ENCODE assay signal across 25 mouse cellular contexts in genomic region chr16:10528382-10528781, GRCm38 (mm10). TPM values are rescaled to one million over a fixed set of nuclear protein-coding genes. Genes with fewer than 3 reads are reported as not detected.
DNase-seq lines count a peak whose midpoint lies in the region; ATAC-seq and TF ChIP-seq lines count a peak whose summit lies in the region.
"Had no signal": no experiment of that assay in that cellular context is flagged by ENCODE, and none has a peak within 500 bp of the region (broad histone marks: within the 10 kb centered on the region; RNA-seq: fewer than 3 reads in every experiment).

No protein-coding gene starts in this region.

- H3K9ac ChIP-seq in CH12.LX (ENCODE audit: insufficient read depth, low read depth): no peak overlapping the region
- H3K9ac ChIP-seq: embryonic facial prominence, embryonic 13.5 days; embryonic facial prominence, embryonic 15.5 days; forebrain, embryonic 12.5 days had no signal

- dilution Hi-C loops in CH12.LX (cut with MboI; ENCODE audit: extremely low pct_ligation_motif_present, extremely low pct_unique_long_range_greater_than_20kb, low sequenced_read_pairs): no loop called here

- H3K4me3 ChIP-seq in megakaryocyte, embryonic 14.5 days (replicated peaks): peak overlapping the region; percentile 8
- no peak overlapping the region for H3K4me3 ChIP-seq in CH12.LX (replicated peaks in 1 of 3; ENCODE audit: low read depth in 2 of 3, low read length in 2 of 3, poor library complexity in 1 of 3)
- H3K4me3 ChIP-seq: embryonic facial prominence, embryonic 13.5 days; embryonic facial prominence, embryonic 15.5 days; erythroblast, embryonic 14.5 days; forebrain, embryonic 10.5 days; forebrain, embryonic 12.5 days had no signal

- H3K36me3 ChIP-seq in megakaryocyte, embryonic 14.5 days (replicated peaks; ENCODE audit: low read length): peaks cover 64% of the 10 kb centered on the region
- H3K36me3 ChIP-seq in CH12.LX (replicated peaks in 1 of 2; ENCODE audit: control insufficient read depth in 1 of 2, insufficient read depth in 1 of 2, low read length in 1 of 2): peaks cover 60 to 99% of the 10 kb centered on the region in 2 experiments

- no peak overlapping the region for H3K4me2 ChIP-seq in CH12.LX (ENCODE audit: insufficient read depth, low read depth, poor library complexity, severe bottlenecking)
- H3K4me2 ChIP-seq: embryonic facial prominence, embryonic 13.5 days; embryonic facial prominence, embryonic 15.5 days; forebrain, embryonic 12.5 days had no signal

- ATAC-seq in megakaryocyte, adult 5-6 weeks (ENCODE audit: poor library complexity, severe bottlenecking): no peak
- ATAC-seq: CD4-positive, CD25-positive, alpha-beta regulatory T cell, adult 4 months; forebrain, embryonic 14.5 days; forebrain, embryonic 16.5 days had no signal

- peaks cover 98% of the 10 kb centered on the region for H3K4me1 ChIP-seq in megakaryocyte, embryonic 14.5 days
- 0 out of 4 replicates have a peak, but pooled peaks cover 0 to 4% of the 10 kb centered on the region in 2 experiments for H3K4me1 ChIP-seq in CH12.LX (ENCODE audit: control insufficient read depth in 1 of 2, insufficient read depth in 2 of 2)
- H3K4me1 ChIP-seq: embryonic facial prominence, embryonic 15.5 days; forebrain, embryonic 10.5 days; forebrain, embryonic 12.5 days had no signal

- no peak for TF ChIP-seq POLR2A in CH12.LX (IDR thresholded peaks at IDR 0.05; ENCODE audit: low read depth, low read length)

- DNase-seq in heart, adult 11 months: peak; percentile 79
- no peak for DNase-seq in heart, postnatal 25 days (ENCODE audit: low spot score)
- DNase-seq in CH12.LX (ENCODE audit: extremely low read depth): no peak
- DNase-seq: adrenal gland, adult 2 months; adrenal gland, postnatal 10 days; adrenal gland, postnatal 25 days; B cell, adult 2 months; cerebellum, adult 11 months; cerebellum, adult 18-20 months; cerebellum, adult 8-10 months; cerebellum, adult 9-11 months; cerebellum, postnatal 14 days; cerebellum, postnatal 36 days; embryo, embryonic 11 days had no signal

- H3K27ac ChIP-seq in CH12.LX (ENCODE audit: insufficient read depth, low read depth): no peak overlapping the region
- H3K27ac ChIP-seq: embryonic facial prominence, embryonic 13.5 days; embryonic facial prominence, embryonic 15.5 days; forebrain, embryonic 10.5 days; forebrain, embryonic 12.5 days had no signal

- in situ Hi-C loops in CH12.LX (cut with MboI; ENCODE audit: low pct_ligation_motif_present, low pct_unique_long_range_greater_than_20kb, low sequenced_read_pairs): loop anchor here (25.0 kb wide), 1 partner anchor 441 kb away; no protein-coding TSS in a partner anchor

- no peaks in the 10 kb centered on the region for H3K9me3 ChIP-seq in megakaryocyte, embryonic 14.5 days
- no peaks in the 10 kb centered on the region for H3K9me3 ChIP-seq in CH12.LX (replicated peaks; ENCODE audit: low read length)
- H3K9me3 ChIP-seq: embryonic facial prominence, embryonic 13.5 days; embryonic facial prominence, embryonic 15.5 days; forebrain, embryonic 10.5 days; forebrain, embryonic 12.5 days had no signal

- H3K27me3 ChIP-seq in megakaryocyte, embryonic 14.5 days (replicated peaks): no peaks in the 10 kb centered on the region
- no peaks in the 10 kb centered on the region for H3K27me3 ChIP-seq in CH12.LX (replicated peaks)
- H3K27me3 ChIP-seq: embryonic facial prominence, embryonic 13.5 days; embryonic facial prominence, embryonic 15.5 days; forebrain, embryonic 12.5 days had no signal

- TF ChIP-seq CTCF in CH12.LX (conservative IDR thresholded peaks at IDR 0.05 in 1 of 2, IDR thresholded peaks at IDR 0.05 in 1 of 2; ENCODE audit: low read depth in 2 of 2, low read length in 2 of 2): no peak

- intact Hi-C loops in heart, postnatal 25 days (cut with DNase I): no loop called here

- H3K79me2 ChIP-seq in CH12.LX (replicated peaks; ENCODE audit: control insufficient read depth, extremely low read depth, insufficient read depth, poor library complexity, severe bottlenecking): no peaks in the 10 kb centered on the region

- TF ChIP-seq EP300 in CH12.LX (IDR thresholded peaks at IDR 0.05; ENCODE audit: low read length): no peak

- TF ChIP-seq RAD21 in CH12.LX (IDR thresholded peaks at IDR 0.05; ENCODE audit: low read depth, low read length): no peak

TF ChIP-seq in CH12.LX, 34 proteins besides CTCF, POLR2A, EP300 and RAD21:
- TF ChIP-seq JUN (IDR thresholded peaks at IDR 0.05; ENCODE audit: insufficient read depth, low read depth, low read length) (no peak), POLR2AphosphoS2 (IDR thresholded peaks at IDR 0.05; ENCODE audit: low read depth, low read length) (peak; percentile 73; the same call in 1 of the 2 replicates), NRF1 (IDR thresholded peaks at IDR 0.05; ENCODE audit: low read depth, low read length) (no peak), ZNF384 (IDR thresholded peaks at IDR 0.05; ENCODE audit: low read depth, low read length) (no peak), ZMIZ1 (IDR thresholded peaks at IDR 0.05; ENCODE audit: low read depth, low read length) (no peak), SMC3 (IDR thresholded peaks at IDR 0.05; ENCODE audit: low read depth, low read length) (no peak)

RNA-seq across cellular contexts. Expression of gene Dexi, which starts 14.5 kb away (rescaled TPM):
- 10 to 100 TPM; 34.6 to 37.4 TPM for total RNA-seq in heart, postnatal 25 days (2021)
- 41.9 and 81.7 TPM in 2 replicates for polyA plus RNA-seq in megakaryocyte, embryonic 14.5 days (2012; ENCODE audit: insufficient read depth, low replicate concordance)
- total RNA-seq in megakaryocyte, adult 5-6 weeks (2015): 5.9 and 6.0 TPM in 2 replicates
- 4.3 and 7.0 TPM in 2 replicates for total RNA-seq in megakaryocyte, adult 5-6 weeks (2017)
- total RNA-seq in CH12.LX (2012; rRNA removed) (13.7 and 14.1 TPM in 2 replicates), CH12.LX (2014; rRNA removed) (10.0 and 11.3 TPM in 2 replicates)
- 18.6 and 19.6 TPM in 2 replicates for polyA plus RNA-seq in CH12.LX (2012; ENCODE audit: insufficient read length, low read depth)

RNA-seq across cellular contexts. Expression of gene Clec16a, which starts 16.8 kb away (rescaled TPM):
- total RNA-seq in heart, postnatal 25 days (2021): 10 to 100 TPM; 55.1 to 56.0 TPM
- 10.4 and 13.5 TPM in 2 replicates for polyA plus RNA-seq in megakaryocyte, embryonic 14.5 days (2012; ENCODE audit: insufficient read depth, low replicate concordance)
- 26.8 and 28.8 TPM in 2 replicates for total RNA-seq in megakaryocyte, adult 5-6 weeks (2015)
- total RNA-seq in megakaryocyte, adult 5-6 weeks (2017): 19.4 and 20.7 TPM in 2 replicates
- total RNA-seq in CH12.LX (2012; rRNA removed): 24.2 and 26.2 TPM in 2 replicates
- 19.3 and 20.0 TPM in 2 replicates for total RNA-seq in CH12.LX (2014; rRNA removed)
- polyA plus RNA-seq in CH12.LX (2012; ENCODE audit: insufficient read length, low read depth): 18.5 and 20.5 TPM in 2 replicates

RNA-seq across cellular contexts. Expression of gene Ciita, which starts 48.5 kb away (rescaled TPM):
- total RNA-seq in heart, postnatal 25 days (2021): under 1 TPM; 0.52 to 0.64 TPM
- polyA plus RNA-seq in megakaryocyte, embryonic 14.5 days (2012; ENCODE audit: insufficient read depth, low replicate concordance): 0.22 TPM in 1 of 2 replicates, not detected in the other
- 2.5 and 3.3 TPM in 2 replicates for total RNA-seq in megakaryocyte, adult 5-6 weeks (2015)
- 3.2 and 3.7 TPM in 2 replicates for total RNA-seq in megakaryocyte, adult 5-6 weeks (2017)
- total RNA-seq in CH12.LX (2012; rRNA removed): 32.7 and 39.8 TPM in 2 replicates
- 38.8 and 39.1 TPM in 2 replicates for total RNA-seq in CH12.LX (2014; rRNA removed)
- polyA plus RNA-seq in CH12.LX (2012; ENCODE audit: insufficient read length, low read depth): 62.3 and 69.6 TPM in 2 replicates
- total RNA-seq: MEL had no signal
- polyA plus RNA-seq: erythroblast, embryonic 14.5 days had no signal

Comparison
In these comparisons a context has a peak if more than half of its experiments do, and no peak if none do; other contexts are left out.
1. RNA of gene Ciita, which starts 48.5 kb away (total RNA-seq): 32.7 to 39.8 TPM in CH12.LX; 2.5 to 3.7 TPM in megakaryocyte, adult 5-6 weeks and 0.52 to 0.64 TPM in heart, postnatal 25 days; every median in the first group is over 4 times any median in the second.